Mouse (Mus musculus): ENCODE results near the gene Fshr. TPM values are rescaled to one million over a fixed set of nuclear protein-coding genes. Genes with fewer than 3 reads are reported as not detected.

Gene Fshr
- total RNA-seq, 1 experiment = not detected

- H3K4me3 ChIP-seq (ENCODE audit: insufficient read depth in 1 of 2, low read depth in 1 of 2, low read length in 2 of 2, poor library complexity in 1 of 2, severe bottlenecking in 1 of 2) = no peak overlapping the region
- H3K36me3 ChIP-seq (ENCODE audit: control insufficient read depth, insufficient read depth, low read length, poor library complexity, severe bottlenecking) = no peaks in the 10 kb centered on the region
- H3K4me1 ChIP-seq (ENCODE audit: control insufficient read depth in 2 of 2, insufficient read depth in 2 of 2, low read length in 2 of 2, poor library complexity in 1 of 2) = no peaks in the 10 kb centered on the region
- no peaks in the 10 kb centered on the region for H3K9me3 ChIP-seq (ENCODE audit: control insufficient read depth, insufficient read depth, low read depth, low read length)
- DNase-seq (ENCODE audit: low read depth, low spot score) = no peak
- in situ Hi-C loops (cut with MboI; ENCODE audit: low sequenced_read_pairs in 2 of 2, unreplicated experiment in 2 of 2) = no loop called here
- no peak for TF ChIP-seq HCFC1 (IDR thresholded peaks at IDR 0.05; ENCODE audit: borderline replicate concordance, insufficient read depth, low read length)
- TF ChIP-seq CHD2 (IDR thresholded peaks at IDR 0.05; ENCODE audit: low read depth, low read length) = no peak
- TF ChIP-seq MAFK (IDR thresholded peaks at IDR 0.05; ENCODE audit: insufficient read depth, low read depth, low read length) = no peak
- no peak for TF ChIP-seq ZC3H11A (IDR thresholded peaks at IDR 0.05; ENCODE audit: borderline replicate concordance, low read depth, low read length)
- TF ChIP-seq ZNF384 (IDR thresholded peaks at IDR 0.05; ENCODE audit: low read depth, low read length) = no peak
- H3K9ac ChIP-seq (ENCODE audit: insufficient read depth, low read depth, low read length, poor library complexity, severe bottlenecking) = no peak overlapping the region
- no peak overlapping the region for H3K27ac ChIP-seq (ENCODE audit: insufficient read depth, low read depth, low read length, poor library complexity, severe bottlenecking)
Measured at GRCm38 (mm10) chr17:89008680-89009079, 191.8 kb downstream of the Fshr start.

DNA sequence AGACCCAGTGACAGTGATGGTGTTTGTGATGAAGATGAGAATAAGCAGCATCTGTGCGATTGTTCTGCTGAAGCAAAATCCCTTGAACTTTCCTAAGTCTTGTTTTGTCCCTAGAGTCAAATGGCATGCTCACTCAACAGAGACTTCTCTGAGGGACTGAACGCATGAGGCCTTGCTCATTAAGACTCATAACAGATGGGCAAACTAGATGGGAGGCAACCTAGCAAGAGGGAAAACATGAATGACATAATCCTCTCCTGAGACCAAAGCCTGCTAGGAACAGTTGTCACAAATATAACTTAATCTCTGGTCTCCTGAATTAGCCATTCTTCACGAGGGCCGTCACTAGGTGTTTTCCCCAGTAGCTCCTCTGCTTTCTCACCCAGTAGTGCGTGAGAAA lies 194.5 kb downstream of the Fshr start:
- Histone ChIP-seq H3K9me3 (ENCODE audit: control insufficient read depth, insufficient read depth, low read depth, low read length) (no peaks in the 10 kb centered on the region), H3K4me3 (ENCODE audit: insufficient read depth in 1 of 2, low read depth in 1 of 2, low read length in 2 of 2, poor library complexity in 1 of 2, severe bottlenecking in 1 of 2) (no peak overlapping the region), H3K36me3 (ENCODE audit: control insufficient read depth, insufficient read depth, low read length, poor library complexity, severe bottlenecking) (no peaks in the 10 kb centered on the region), H3K9ac (ENCODE audit: insufficient read depth, low read depth, low read length, poor library complexity, severe bottlenecking) (no peak overlapping the region), H3K27ac (ENCODE audit: insufficient read depth, low read depth, low read length, poor library complexity, severe bottlenecking) (no peak overlapping the region), H3K4me1 (ENCODE audit: control insufficient read depth in 2 of 2, insufficient read depth in 2 of 2, low read length in 2 of 2, poor library complexity in 1 of 2) (no peaks in the 10 kb centered on the region)
- in situ Hi-C loops (cut with MboI; ENCODE audit: low sequenced_read_pairs in 2 of 2, unreplicated experiment in 2 of 2) = no loop called here
- TF ChIP-seq ZNF384 (IDR thresholded peaks at IDR 0.05; ENCODE audit: low read depth, low read length) (no peak), MAFK (IDR thresholded peaks at IDR 0.05; ENCODE audit: insufficient read depth, low read depth, low read length) (no peak), ZC3H11A (IDR thresholded peaks at IDR 0.05; ENCODE audit: borderline replicate concordance, low read depth, low read length) (no peak), CHD2 (IDR thresholded peaks at IDR 0.05; ENCODE audit: low read depth, low read length) (no peak), HCFC1 (IDR thresholded peaks at IDR 0.05; ENCODE audit: borderline replicate concordance, insufficient read depth, low read length) (no peak)
- no peak for DNase-seq (ENCODE audit: low read depth, low spot score)

DNA sequence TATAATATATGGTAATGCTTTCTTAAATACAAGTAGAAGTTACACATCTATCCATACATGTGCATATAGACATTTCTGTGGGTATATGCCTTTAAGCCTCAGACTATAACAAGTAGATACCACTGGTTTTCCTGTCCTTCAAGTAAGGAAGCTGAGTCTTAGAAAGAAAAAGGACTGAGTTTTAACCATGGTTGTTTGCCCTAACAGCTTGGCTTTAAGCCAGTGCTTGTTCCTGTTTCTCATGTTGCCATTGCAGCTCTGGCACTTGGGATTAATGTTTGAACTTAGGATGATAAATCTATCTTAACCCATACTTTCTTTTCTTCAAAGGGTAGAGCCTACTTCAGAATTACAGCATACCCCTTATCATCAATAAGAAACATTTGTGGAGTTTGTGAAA lies 200.6 kb downstream of the Fshr start:
- no peak for TF ChIP-seq MAFK (IDR thresholded peaks at IDR 0.05; ENCODE audit: insufficient read depth, low read depth, low read length)
- in situ Hi-C loops (cut with MboI; ENCODE audit: low sequenced_read_pairs in 2 of 2, unreplicated experiment in 2 of 2) = no loop called here

DNA sequence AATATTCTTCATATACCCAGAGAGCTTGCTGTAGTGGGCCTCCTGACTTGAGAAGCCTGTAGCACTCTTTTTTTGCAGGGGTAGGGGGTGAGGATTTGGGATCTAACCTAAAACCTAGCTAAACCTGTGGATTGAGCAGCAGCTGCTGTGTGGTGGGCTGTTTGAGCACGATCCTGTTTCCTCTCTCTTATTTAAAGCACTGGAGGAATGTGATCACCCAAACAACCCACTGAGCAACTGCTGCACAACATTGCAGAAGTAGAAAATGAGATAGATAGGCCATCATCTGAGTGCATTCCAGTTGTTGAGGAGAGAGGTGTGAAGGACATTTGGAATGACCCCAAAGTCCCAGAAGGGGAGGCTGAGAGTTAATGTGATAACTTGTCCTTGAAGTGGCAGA lies 202.2 kb downstream of the Fshr start:
- DNase-seq (ENCODE audit: low read depth, low spot score) = no peak
- in situ Hi-C loops (cut with MboI; ENCODE audit: low sequenced_read_pairs in 2 of 2, unreplicated experiment in 2 of 2) = no loop called here
- H3K9ac ChIP-seq (ENCODE audit: insufficient read depth, low read depth, low read length, poor library complexity, severe bottlenecking) = no peak overlapping the region
- no peak overlapping the region for H3K27ac ChIP-seq (ENCODE audit: insufficient read depth, low read depth, low read length, poor library complexity, severe bottlenecking)
- no peaks in the 10 kb centered on the region for H3K9me3 ChIP-seq (ENCODE audit: control insufficient read depth, insufficient read depth, low read depth, low read length)
- no peaks in the 10 kb centered on the region for H3K36me3 ChIP-seq (ENCODE audit: control insufficient read depth, insufficient read depth, low read length, poor library complexity, severe bottlenecking)
- TF ChIP-seq ZNF384 (IDR thresholded peaks at IDR 0.05; ENCODE audit: low read depth, low read length) (no peak), CHD2 (IDR thresholded peaks at IDR 0.05; ENCODE audit: low read depth, low read length) (no peak), HCFC1 (IDR thresholded peaks at IDR 0.05; ENCODE audit: borderline replicate concordance, insufficient read depth, low read length) (no peak)
- no peak overlapping the region for H3K4me3 ChIP-seq (ENCODE audit: insufficient read depth in 1 of 2, low read depth in 1 of 2, low read length in 2 of 2, poor library complexity in 1 of 2, severe bottlenecking in 1 of 2)
- H3K4me1 ChIP-seq (ENCODE audit: control insufficient read depth in 2 of 2, insufficient read depth in 2 of 2, low read length in 2 of 2, poor library complexity in 1 of 2) = no peaks in the 10 kb centered on the region

More for the DNA sequence above, 200.6 kb downstream of the Fshr start:
- no peaks in the 10 kb centered on the region for H3K36me3 ChIP-seq (ENCODE audit: control insufficient read depth, insufficient read depth, low read length, poor library complexity, severe bottlenecking)
- H3K27ac ChIP-seq (ENCODE audit: insufficient read depth, low read depth, low read length, poor library complexity, severe bottlenecking) = no peak overlapping the region
- H3K9ac ChIP-seq (ENCODE audit: insufficient read depth, low read depth, low read length, poor library complexity, severe bottlenecking) = no peak overlapping the region
- DNase-seq (ENCODE audit: low read depth, low spot score) = no peak
- H3K9me3 ChIP-seq (ENCODE audit: control insufficient read depth, insufficient read depth, low read depth, low read length) = no peaks in the 10 kb centered on the region
- no peaks in the 10 kb centered on the region for H3K4me1 ChIP-seq (ENCODE audit: control insufficient read depth in 2 of 2, insufficient read depth in 2 of 2, low read length in 2 of 2, poor library complexity in 1 of 2)
- no peak overlapping the region for H3K4me3 ChIP-seq (ENCODE audit: insufficient read depth in 1 of 2, low read depth in 1 of 2, low read length in 2 of 2, poor library complexity in 1 of 2, severe bottlenecking in 1 of 2)

- no peaks in the 10 kb centered on the region for H3K9me3 ChIP-seq (ENCODE audit: control insufficient read depth, insufficient read depth, low read depth, low read length)
- in situ Hi-C loops (cut with MboI; ENCODE audit: low sequenced_read_pairs in 2 of 2, unreplicated experiment in 2 of 2) = no loop called here
- TF ChIP-seq HCFC1 (IDR thresholded peaks at IDR 0.05; ENCODE audit: borderline replicate concordance, insufficient read depth, low read length) = no peak
- TF ChIP-seq ZNF384 (IDR thresholded peaks at IDR 0.05; ENCODE audit: low read depth, low read length) = no peak
- TF ChIP-seq ZC3H11A (IDR thresholded peaks at IDR 0.05; ENCODE audit: borderline replicate concordance, low read depth, low read length) = no peak
- TF ChIP-seq MAFK (IDR thresholded peaks at IDR 0.05; ENCODE audit: insufficient read depth, low read depth, low read length) = no peak
- TF ChIP-seq CHD2 (IDR thresholded peaks at IDR 0.05; ENCODE audit: low read depth, low read length) = no peak
- H3K4me3 ChIP-seq (ENCODE audit: insufficient read depth in 1 of 2, low read depth in 1 of 2, low read length in 2 of 2, poor library complexity in 1 of 2, severe bottlenecking in 1 of 2) = no peak overlapping the region
- no peak overlapping the region for H3K27ac ChIP-seq (ENCODE audit: insufficient read depth, low read depth, low read length, poor library complexity, severe bottlenecking)
- no peak for DNase-seq (ENCODE audit: low read depth, low spot score)
- H3K4me1 ChIP-seq (ENCODE audit: control insufficient read depth in 2 of 2, insufficient read depth in 2 of 2, low read length in 2 of 2, poor library complexity in 1 of 2) = no peaks in the 10 kb centered on the region
- H3K36me3 ChIP-seq (ENCODE audit: control insufficient read depth, insufficient read depth, low read length, poor library complexity, severe bottlenecking) = no peaks in the 10 kb centered on the region
- no peak overlapping the region for H3K9ac ChIP-seq (ENCODE audit: insufficient read depth, low read depth, low read length, poor library complexity, severe bottlenecking)
Measured at GRCm38 (mm10) chr17:88991238-88991637, 209.2 kb downstream of the Fshr start.

Data from ES-E14 (cell line).